Mouse (Mus musculus): ENCODE results near the gene Gm28048. TPM values are rescaled to one million over a fixed set of nuclear protein-coding genes. Genes with fewer than 3 reads are reported as not detected.
A peak's percentile ranks its signal among the peaks of the same experiment; 100 is the strongest.

Gene Gm28048
- polyA plus RNA-seq, 1 experiment from 2014 or later, result 14.0 TPM

GRCm38 (mm10) chr11:22982846-22983245, 956 bp upstream of the Gm28048 start:
- Histone ChIP-seq H3K27ac (replicated peaks) (no peak overlapping the region), H3K27me3 (ENCODE audit: control insufficient read depth, insufficient read depth, low read length) (no peaks in the 10 kb centered on the region), H3K4me2 (replicated peaks; ENCODE audit: low read depth) (no peak overlapping the region), H3K4me3 (ENCODE audit: low read depth, low read length) (no peak overlapping the region), H3K4me1 (replicated peaks; ENCODE audit: control insufficient read depth, insufficient read depth) (peaks cover 4% of the 10 kb centered on the region), H3K9me3 (ENCODE audit: control insufficient read depth, low read length) (no peaks in the 10 kb centered on the region), H3K9ac (ENCODE audit: low read length) (no peak overlapping the region), H3K36me3 (ENCODE audit: control insufficient read depth, insufficient read depth, low read length) (0 out of 2 replicates have a peak, but pooled peaks cover 2% of the 10 kb centered on the region)
- DNase-seq (ENCODE audit: low spot score) (no peak), ATAC-seq (ENCODE audit: low FRiP score, low TSS enrichment) (no peak)
- no peak for TF ChIP-seq CTCF (IDR thresholded peaks at IDR 0.05; ENCODE audit: low read depth)
- 68% methylated on average over 6 of the region's 6 CpGs for WGBS

- H3K4me1 ChIP-seq (replicated peaks; ENCODE audit: control insufficient read depth, insufficient read depth), result peaks cover 4% of the 10 kb centered on the region
- H3K4me3 ChIP-seq (ENCODE audit: low read depth, low read length), result peak overlapping the region; percentile 69
- no peaks in the 10 kb centered on the region for H3K27me3 ChIP-seq (ENCODE audit: control insufficient read depth, insufficient read depth, low read length)
- peak overlapping the region; percentile 82 for H3K4me2 ChIP-seq (replicated peaks; ENCODE audit: low read depth)
- WGBS, result under 1% methylated on average over 12 of the region's 12 CpGs
- DNase-seq (ENCODE audit: low spot score), result no peak
- peak overlapping the region; percentile 80 for H3K9ac ChIP-seq (ENCODE audit: low read length)
- peak; percentile 63 for ATAC-seq (ENCODE audit: low FRiP score, low TSS enrichment)
- H3K36me3 ChIP-seq (ENCODE audit: control insufficient read depth, insufficient read depth, low read length), result 0 out of 2 replicates have a peak, but pooled peaks cover 7% of the 10 kb centered on the region
- H3K27ac ChIP-seq (replicated peaks), result peak overlapping the region; percentile 99
- no peaks in the 10 kb centered on the region for H3K9me3 ChIP-seq (ENCODE audit: control insufficient read depth, low read length)
- TF ChIP-seq CTCF (IDR thresholded peaks at IDR 0.05; ENCODE audit: low read depth) (no peak), EP300 (optimal IDR thresholded peaks at IDR 0.05) (no peak)
Measured at GRCm38 (mm10) chr11:22981543-22981950, 343 bp downstream of the Gm28048 start.

- TF ChIP-seq EP300 (optimal IDR thresholded peaks at IDR 0.05), result no peak
- TF ChIP-seq CTCF (IDR thresholded peaks at IDR 0.05; ENCODE audit: low read depth), result no peak
- Histone ChIP-seq H3K4me3 (ENCODE audit: low read depth, low read length) (peak overlapping the region; percentile 69), H3K27me3 (ENCODE audit: control insufficient read depth, insufficient read depth, low read length) (no peaks in the 10 kb centered on the region), H3K9me3 (ENCODE audit: control insufficient read depth, low read length) (no peaks in the 10 kb centered on the region), H3K9ac (ENCODE audit: low read length) (peak overlapping the region; percentile 80), H3K4me1 (replicated peaks; ENCODE audit: control insufficient read depth, insufficient read depth) (peaks cover 4% of the 10 kb centered on the region), H3K4me2 (replicated peaks; ENCODE audit: low read depth) (peak overlapping the region; percentile 82), H3K27ac (replicated peaks) (peak overlapping the region; percentile 99; the same call in 1 of the 2 replicates), H3K36me3 (ENCODE audit: control insufficient read depth, insufficient read depth, low read length) (0 out of 2 replicates have a peak, but pooled peaks cover 7% of the 10 kb centered on the region)
- 32% methylated on average over 4 of the region's 4 CpGs for WGBS
- ATAC-seq (ENCODE audit: low FRiP score, low TSS enrichment) (no peak), DNase-seq (ENCODE audit: low spot score) (no peak)
Measured at GRCm38 (mm10) chr11:22981041-22981440, 849 bp downstream of the Gm28048 start.

GRCm38 (mm10) chr11:22979221-22979620, 2.7 kb downstream of the Gm28048 start:
- DNase-seq (ENCODE audit: low spot score) (no peak), ATAC-seq (ENCODE audit: low FRiP score, low TSS enrichment) (no peak)
- no peaks in the 10 kb centered on the region for H3K9me3 ChIP-seq (ENCODE audit: control insufficient read depth, low read length)
- H3K27ac ChIP-seq (replicated peaks), result no peak overlapping the region
- no peak overlapping the region for H3K4me2 ChIP-seq (replicated peaks; ENCODE audit: low read depth)
- 72% methylated on average over 1 of the region's 1 CpGs for WGBS
- H3K4me3 ChIP-seq (ENCODE audit: low read depth, low read length), result no peak overlapping the region
- H3K9ac ChIP-seq (ENCODE audit: low read length), result no peak overlapping the region
- no peaks in the 10 kb centered on the region for H3K27me3 ChIP-seq (ENCODE audit: control insufficient read depth, insufficient read depth, low read length)
- peaks cover 4% of the 10 kb centered on the region for H3K4me1 ChIP-seq (replicated peaks; ENCODE audit: control insufficient read depth, insufficient read depth)
- no peak for TF ChIP-seq EP300 (optimal IDR thresholded peaks at IDR 0.05)
- no peak for TF ChIP-seq CTCF (IDR thresholded peaks at IDR 0.05; ENCODE audit: low read depth)
- 0 out of 2 replicates have a peak, but pooled peaks cover 7% of the 10 kb centered on the region for H3K36me3 ChIP-seq (ENCODE audit: control insufficient read depth, insufficient read depth, low read length)

- Histone ChIP-seq H3K27me3 (ENCODE audit: control insufficient read depth, insufficient read depth, low read length) (no peaks in the 10 kb centered on the region), H3K36me3 (ENCODE audit: control insufficient read depth, insufficient read depth, low read length) (0 out of 2 replicates have a peak, but pooled peaks cover 7% of the 10 kb centered on the region), H3K27ac (replicated peaks) (no peak overlapping the region), H3K4me2 (replicated peaks; ENCODE audit: low read depth) (no peak overlapping the region), H3K9me3 (ENCODE audit: control insufficient read depth, low read length) (no peaks in the 10 kb centered on the region), H3K9ac (ENCODE audit: low read length) (no peak overlapping the region), H3K4me3 (ENCODE audit: low read depth, low read length) (no peak overlapping the region), H3K4me1 (replicated peaks; ENCODE audit: control insufficient read depth, insufficient read depth) (peaks cover 4% of the 10 kb centered on the region)
- DNase-seq (ENCODE audit: low spot score), result no peak
- no peak for ATAC-seq (ENCODE audit: low FRiP score, low TSS enrichment)
- TF ChIP-seq EP300 (optimal IDR thresholded peaks at IDR 0.05), result no peak
- no peak for TF ChIP-seq CTCF (IDR thresholded peaks at IDR 0.05; ENCODE audit: low read depth)
- WGBS, result 42% methylated on average over 1 of the region's 1 CpGs
Measured at GRCm38 (mm10) chr11:22978711-22979110, 3.2 kb downstream of the Gm28048 start.

GRCm38 (mm10) chr11:22978215-22978614, 3.7 kb downstream of the Gm28048 start:
- no peak overlapping the region for H3K27ac ChIP-seq (replicated peaks)
- no peak for TF ChIP-seq CTCF (IDR thresholded peaks at IDR 0.05; ENCODE audit: low read depth)
- no peak for TF ChIP-seq EP300 (optimal IDR thresholded peaks at IDR 0.05)
- WGBS, result 94% methylated on average over 3 of the region's 3 CpGs

More at GRCm38 (mm10) chr11:22978215-22978614, 3.7 kb downstream of the Gm28048 start:
- 0 out of 2 replicates have a peak, but pooled peaks cover 7% of the 10 kb centered on the region for H3K36me3 ChIP-seq (ENCODE audit: control insufficient read depth, insufficient read depth, low read length)
- DNase-seq (ENCODE audit: low spot score) (no peak), ATAC-seq (ENCODE audit: low FRiP score, low TSS enrichment) (no peak)
- H3K9ac ChIP-seq (ENCODE audit: low read length), result no peak overlapping the region
- H3K27me3 ChIP-seq (ENCODE audit: control insufficient read depth, insufficient read depth, low read length), result no peaks in the 10 kb centered on the region
- H3K4me3 ChIP-seq (ENCODE audit: low read depth, low read length), result no peak overlapping the region
- no peak overlapping the region for H3K4me2 ChIP-seq (replicated peaks; ENCODE audit: low read depth)
- H3K4me1 ChIP-seq (replicated peaks; ENCODE audit: control insufficient read depth, insufficient read depth), result peaks cover 4% of the 10 kb centered on the region
- H3K9me3 ChIP-seq (ENCODE audit: control insufficient read depth, low read length), result no peaks in the 10 kb centered on the region
